Mouse (Mus musculus) kidney, postnatal 0 days (tissue): ENCODE results near the gene 0610009B22Rik. TPM values are rescaled to one million over a fixed set of nuclear protein-coding genes. Genes with fewer than 3 reads are reported as not detected.

Experiments used
- ATAC-seq: fragments of 200-750 bp; cut with Nextera tagmentation; replicated peaks from 2 replicates; pipeline ENCODE4 v1.8.0; 2017; ENCODE audit warnings: low read depth, moderate number of reproducible peaks, moderate TSS enrichment, moderate library complexity; ENCODE audit not compliant: low FRiP score
- DNase-seq: peaks from one replicate; pipeline ENCODE4 v3.0.0-alpha.2; 2016; ENCODE audit warnings: low spot score
- H3K27ac ChIP-seq: fragments of 300-500 bp; sonication (generic); 2 replicates; pipeline ENCODE4 v1.5.1; 2014; ENCODE audit warnings: mild to moderate bottlenecking
- H3K27me3 ChIP-seq: fragments of 300-500 bp; sonication (generic); 2 replicates; pipeline ENCODE4 v1.6.1; 2014; ENCODE audit warnings: low read length, mixed read lengths; ENCODE audit not compliant: insufficient read depth
- H3K36me3 ChIP-seq: fragments of 300-500 bp; sonication (generic); 2 replicates; pipeline ENCODE4 v1.6.1; 2014; ENCODE audit warnings: low read length, mixed read lengths; ENCODE audit not compliant: insufficient read depth
- H3K4me1 ChIP-seq: fragments of 300-500 bp; sonication (generic); replicated peaks from 2 replicates; pipeline ENCODE4 v1.6.1; 2014; ENCODE audit warnings: antibody characterized with exemption, low read length, mixed read lengths; ENCODE audit not compliant: insufficient read depth
- H3K4me2 ChIP-seq: fragments of 300-500 bp; sonication (generic); 2 replicates; pipeline ENCODE4 v1.6.1; 2014; ENCODE audit warnings: mild to moderate bottlenecking, low read length, moderate library complexity, mixed read lengths
- H3K4me3 ChIP-seq: fragments of 300-500 bp; sonication (generic); replicated peaks from 2 replicates; pipeline ENCODE4 v1.5.1; 2014; ENCODE audit warnings: low read depth, low read length
- H3K9ac ChIP-seq: fragments of 300-500 bp; sonication (generic); 2 replicates; pipeline ENCODE4 v1.6.1; 2014; ENCODE audit warnings: low read depth, low read length
- H3K9me3 ChIP-seq: fragments of 300-500 bp; sonication (generic); replicated peaks from 2 replicates; pipeline ENCODE4 v1.6.1; 2016; ENCODE audit warnings: low read length, inconsistent platforms, mixed read lengths
- CTCF ChIP-seq: IDR thresholded peaks from 2 replicates; pipeline ENCODE4 v1.5.1; 2016; ENCODE audit warnings: antibody characterized with exemption, low read depth, mild to moderate bottlenecking, moderate library complexity
- WGBS: fragments of 180-500 bp; shearing (Covaris S2); extraction: QIAGEN DNeasy Blood & Tissue Kit; methylation state at CpG from one replicate; pipeline ENCODE4 v1.1.7; 2014; 5-methylcytosine and 5-hydroxymethylcytosine counted together
- polyA plus RNA-seq: library from polyadenylated mRNA; unstranded; fragments of >200 nt; fragmentation: Nextera tagmentation; extraction: Ambion mirVana; gene quantifications from 2 replicates; pipeline ENCODE4 v1.2.1, GENCODE M21; 2015

0610009B22Rik gene
- polyA plus RNA-seq, 1 experiment from 2014 or later = 163 TPM

DNA sequence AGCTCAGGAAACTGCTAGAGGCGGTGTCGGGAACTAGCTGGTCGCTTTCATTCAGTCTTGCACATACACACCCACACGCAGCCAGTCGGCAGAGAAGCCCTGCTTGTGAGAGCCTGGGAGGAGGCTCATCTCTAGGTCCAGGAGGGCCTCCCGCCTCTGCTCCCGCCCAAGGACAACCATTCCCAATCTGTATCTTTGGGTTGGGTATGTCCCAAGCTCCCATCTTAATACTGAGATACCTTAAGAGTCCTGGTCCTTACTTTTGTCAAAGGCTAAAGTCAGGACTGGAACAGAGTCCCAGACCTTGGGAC is 38.8 kb downstream of the 0610009B22Rik start:
- DNase-seq (no peak), ATAC-seq (no peak)
- no peak for TF ChIP-seq CTCF
- H3K4me1 ChIP-seq = peaks cover 11% of the 10 kb centered on the region; the same call in 1 of the 2 replicates
- WGBS = 3% methylated on average over 7 of the region's 7 CpGs
- no peaks in the 10 kb centered on the region for H3K9me3 ChIP-seq
- H3K27ac ChIP-seq = peak overlapping the region; percentile 85
- no peaks in the 10 kb centered on the region for H3K36me3 ChIP-seq
- H3K4me2 ChIP-seq = peak overlapping the region; percentile 79
- H3K9ac ChIP-seq = peak overlapping the region; percentile 76
- H3K4me3 ChIP-seq = peak overlapping the region; percentile 58
- H3K27me3 ChIP-seq = no peaks in the 10 kb centered on the region

DNA sequence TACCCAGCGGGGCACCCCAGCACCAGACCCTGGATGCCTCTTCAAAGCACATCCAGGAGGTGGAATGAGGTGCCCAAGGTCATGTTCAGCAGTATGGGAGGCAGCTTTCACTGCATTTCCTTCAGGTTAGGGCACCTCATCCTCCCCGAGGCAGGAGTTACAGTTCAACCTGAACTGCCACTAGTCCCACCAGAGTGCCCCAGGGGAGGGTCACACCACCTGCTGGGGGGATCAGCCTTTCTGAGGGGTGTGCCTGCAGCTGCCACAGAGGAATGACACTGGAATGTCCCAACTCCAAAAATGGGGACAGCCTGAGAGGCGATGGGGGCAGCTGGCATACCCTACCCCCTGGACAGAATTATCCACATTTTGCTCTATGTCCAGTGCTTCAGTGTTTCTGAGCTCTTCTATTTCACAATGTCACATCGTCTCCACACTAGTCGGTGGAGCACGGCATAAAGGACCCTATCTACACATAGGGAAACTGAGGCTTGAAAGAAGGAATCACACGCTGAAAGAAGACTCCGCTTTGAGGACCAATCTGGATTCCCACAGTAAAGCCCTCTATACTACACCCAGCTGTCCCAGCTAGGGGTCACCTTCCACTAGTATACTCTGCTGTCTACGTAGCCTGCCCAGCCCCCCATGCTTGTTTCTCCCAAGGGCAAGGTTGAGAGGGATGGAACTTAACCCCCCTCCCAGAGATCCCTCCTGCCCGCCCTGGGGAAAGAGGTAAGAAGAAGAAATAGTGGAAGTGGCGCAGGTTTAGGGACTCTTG is 39.4 kb downstream of the 0610009B22Rik start:
- peak overlapping the region; percentile 85 for H3K27ac ChIP-seq
- no peak for DNase-seq

DNA sequence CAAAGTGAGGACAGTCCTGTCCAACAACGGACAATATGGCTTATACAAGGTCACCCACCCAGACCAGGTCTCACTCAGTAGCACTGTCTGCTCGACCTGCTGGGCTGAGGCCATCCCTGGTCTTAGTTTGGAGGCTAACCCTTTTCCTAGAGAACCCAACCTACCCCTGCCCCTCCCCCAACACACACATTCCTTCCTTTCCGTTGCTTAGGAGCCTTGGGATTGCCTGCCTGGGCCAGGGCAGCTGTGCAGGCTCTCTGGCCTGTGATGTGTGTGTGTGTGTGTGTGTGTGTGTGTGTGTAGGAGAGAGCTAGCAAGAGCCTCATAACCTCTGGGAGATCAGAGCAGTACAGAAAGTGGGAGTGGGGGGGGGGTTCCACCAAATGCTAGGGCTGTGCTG is 40.1 kb downstream of the 0610009B22Rik start:
- DNase-seq (peak; percentile 49), ATAC-seq (0 out of 2 replicates have a peak, but pooled peaks have one; percentile 12)
- 28% methylated on average over 3 of the region's 3 CpGs for WGBS
- Histone ChIP-seq H3K4me2 (peak overlapping the region; percentile 79), H3K27me3 (no peaks in the 10 kb centered on the region), H3K9ac (no peak overlapping the region; the same call in 1 of the 2 replicates), H3K36me3 (peaks cover 8% of the 10 kb centered on the region; the same call in 1 of the 2 replicates), H3K27ac (peak overlapping the region; percentile 43; the same call in 1 of the 2 replicates), H3K4me1 (peaks cover 11% of the 10 kb centered on the region; the same call in 1 of the 2 replicates), H3K4me3 (peak overlapping the region; percentile 58; the same call in 1 of the 2 replicates), H3K9me3 (no peaks in the 10 kb centered on the region)
- TF ChIP-seq CTCF = no peak

More for the DNA sequence above, 39.4 kb downstream of the 0610009B22Rik start:
- no peaks in the 10 kb centered on the region for H3K27me3 ChIP-seq
- no peaks in the 10 kb centered on the region for H3K9me3 ChIP-seq
- 0 out of 2 replicates have a peak, but pooled peaks cover under 1% of the 10 kb centered on the region for H3K36me3 ChIP-seq
- H3K4me3 ChIP-seq = peak overlapping the region; percentile 58
- TF ChIP-seq CTCF = no peak
- peak overlapping the region; percentile 76 for H3K9ac ChIP-seq
- 33% methylated on average over 11 of the region's 11 CpGs for WGBS
- peaks cover 11% of the 10 kb centered on the region; the same call in 1 of the 2 replicates for H3K4me1 ChIP-seq
- ATAC-seq = no peak
- peak overlapping the region; percentile 79 for H3K4me2 ChIP-seq

DNA sequence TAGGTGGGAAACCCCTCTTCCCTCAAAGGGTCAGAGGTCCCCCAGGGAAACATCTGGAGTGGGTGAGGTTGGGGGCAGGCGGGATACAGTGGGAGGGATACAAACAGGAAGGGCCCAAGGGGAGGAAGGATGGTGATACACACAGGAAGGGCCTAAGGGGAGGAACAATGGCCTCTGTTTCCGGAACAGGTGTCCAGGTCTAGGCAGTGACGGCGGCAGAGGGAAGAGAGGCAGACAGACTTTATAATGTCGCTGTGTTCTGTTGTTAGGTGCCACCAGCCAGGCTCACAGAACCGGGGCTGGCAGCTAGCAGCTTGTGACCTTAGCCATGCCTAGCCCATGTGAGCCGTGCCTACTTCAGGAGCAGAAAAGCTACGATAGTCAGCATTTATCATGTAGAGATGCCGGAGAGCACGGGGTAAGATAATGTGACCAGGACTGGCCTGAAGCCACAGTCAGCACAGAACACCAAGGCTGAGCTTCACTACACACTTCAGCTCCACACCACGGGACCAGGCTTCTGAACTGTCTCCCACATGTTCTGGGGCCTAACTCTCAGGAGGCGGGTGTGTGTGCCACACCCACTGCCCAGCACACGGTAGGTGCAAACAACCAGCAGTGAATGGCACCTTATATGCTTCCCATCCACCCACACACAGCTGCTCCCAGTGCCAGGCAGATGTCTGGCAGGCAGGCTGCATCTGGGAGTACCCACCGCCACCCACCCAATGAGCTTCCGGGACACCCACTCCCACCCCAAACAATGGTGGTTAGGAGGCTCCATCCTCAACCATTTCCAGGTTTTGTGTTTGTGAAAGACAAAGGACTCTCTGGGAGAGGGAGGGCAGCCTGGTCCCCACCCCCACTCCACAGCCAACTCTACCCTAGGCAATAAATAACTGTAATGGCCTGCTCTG is 41.7 kb downstream of the 0610009B22Rik start:
- peak; percentile 48 for DNase-seq
- Histone ChIP-seq H3K36me3 (peaks cover 13% of the 10 kb centered on the region; the same call in 1 of the 2 replicates), H3K4me1 (peaks cover 11% of the 10 kb centered on the region; the same call in 1 of the 2 replicates), H3K4me2 (peak overlapping the region; percentile 6; the same call in 1 of the 2 replicates), H3K9ac (no peak overlapping the region), H3K27ac (peak overlapping the region; percentile 81), H3K4me3 (no peak overlapping the region), H3K9me3 (no peaks in the 10 kb centered on the region), H3K27me3 (no peaks in the 10 kb centered on the region)
- ATAC-seq = no peak
- 46% methylated on average over 15 of the region's 15 CpGs for WGBS
- no peak for TF ChIP-seq CTCF

DNA sequence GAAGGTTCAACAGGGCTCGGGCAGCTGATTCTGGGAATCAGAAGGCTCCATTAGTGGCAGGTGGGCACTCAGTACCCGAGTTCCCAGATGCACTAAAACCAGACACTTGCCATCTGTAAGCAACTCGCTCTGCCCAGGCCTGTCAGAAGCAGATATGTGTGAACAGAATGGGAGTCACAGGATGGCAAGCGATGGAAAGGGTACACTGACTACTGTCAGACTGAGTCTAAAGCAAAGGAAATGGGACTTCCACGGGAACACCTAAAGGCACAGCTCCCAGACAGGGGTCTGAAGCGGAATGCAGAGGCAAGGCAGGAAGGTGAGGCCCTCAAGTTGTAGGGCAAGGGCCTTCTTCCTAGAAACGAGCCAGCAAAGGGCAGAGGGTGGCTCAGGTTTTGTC is 42.4 kb downstream of the 0610009B22Rik start:
- no peak for TF ChIP-seq CTCF
- Histone ChIP-seq H3K4me1 (peaks cover 11% of the 10 kb centered on the region; the same call in 1 of the 2 replicates), H3K36me3 (peaks cover 13% of the 10 kb centered on the region; the same call in 1 of the 2 replicates), H3K4me2 (no peak overlapping the region), H3K27ac (peak overlapping the region; percentile 28; the same call in 1 of the 2 replicates), H3K9ac (no peak overlapping the region), H3K27me3 (no peaks in the 10 kb centered on the region), H3K9me3 (no peaks in the 10 kb centered on the region), H3K4me3 (no peak overlapping the region)
- DNase-seq (no peak), ATAC-seq (no peak)
- 77% methylated on average over 7 of the region's 7 CpGs for WGBS

DNA sequence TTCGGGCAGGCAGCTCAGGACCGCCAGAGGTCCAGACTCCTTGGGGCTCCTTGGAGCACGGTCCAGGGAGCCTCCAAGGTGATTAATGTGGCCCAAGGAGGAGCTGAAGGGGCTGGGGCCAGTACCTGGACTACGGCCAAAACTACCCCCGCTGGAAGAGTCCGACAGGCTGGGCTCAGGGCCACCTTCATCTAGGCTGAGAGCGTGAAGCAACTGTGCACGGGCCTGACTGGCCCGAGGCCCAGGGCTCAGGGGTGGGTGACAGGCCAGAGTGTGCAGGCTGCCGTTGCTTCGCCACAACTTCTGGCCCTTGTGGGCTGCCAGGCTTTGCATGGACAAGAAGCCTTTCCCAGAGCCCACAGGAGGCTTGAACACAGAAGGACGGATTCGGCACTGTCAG is 43.4 kb downstream of the 0610009B22Rik start:
- Histone ChIP-seq H3K27me3 (no peaks in the 10 kb centered on the region), H3K4me2 (no peak overlapping the region), H3K4me1 (peaks cover 11% of the 10 kb centered on the region; the same call in 1 of the 2 replicates), H3K36me3 (peaks cover 13% of the 10 kb centered on the region; the same call in 1 of the 2 replicates), H3K9ac (no peak overlapping the region), H3K9me3 (no peaks in the 10 kb centered on the region), H3K27ac (no peak overlapping the region), H3K4me3 (no peak overlapping the region)
- no peak for TF ChIP-seq CTCF
- 64% methylated on average over 13 of the region's 13 CpGs for WGBS
- DNase-seq = no peak
- ATAC-seq = no peak
